Mouse (Mus musculus) gastrocnemius, adult 2 months (tissue): ENCODE results near the gene Epb41l2. TPM values are rescaled to one million over a fixed set of nuclear protein-coding genes. Genes with fewer than 3 reads are reported as not detected.

ENCODE experiments used
- DNase-seq: peaks from one replicate; pipeline ENCODE4 v3.0.0; 2022
- H3K27ac ChIP-seq: fragments of 200-600 bp; 2 replicates; pipeline ENCODE4 v1.8.1; 2022; ENCODE audit warnings: mild to moderate bottlenecking
- H3K4me3 ChIP-seq: fragments of 200-600 bp; 2 replicates; pipeline ENCODE4 v1.8.1; 2022; ENCODE audit warnings: mild to moderate bottlenecking, moderate library complexity
- CTCF ChIP-seq: fragments of 200-600 bp; IDR thresholded peaks from 2 replicates; pipeline ENCODE4 v1.8.1; 2022; ENCODE audit warnings: antibody characterized with exemption, mild to moderate bottlenecking, moderate library complexity
- intact Hi-C: fragments of 180-260 bp; cut with DNase I; formaldehyde crosslinking; loops from one replicate; pipeline ENCODE4 v1.15.1; 2025
- total RNA-seq, 2 experiments: library from RNA; stranded (reverse); gene quantifications; 2 replicates each; pipeline ENCODE4 v1.2.3; 2021

Epb41l2 gene
- total RNA-seq, 2 experiments from 2014 or later = 25.3 to 31.4 TPM

DNA sequence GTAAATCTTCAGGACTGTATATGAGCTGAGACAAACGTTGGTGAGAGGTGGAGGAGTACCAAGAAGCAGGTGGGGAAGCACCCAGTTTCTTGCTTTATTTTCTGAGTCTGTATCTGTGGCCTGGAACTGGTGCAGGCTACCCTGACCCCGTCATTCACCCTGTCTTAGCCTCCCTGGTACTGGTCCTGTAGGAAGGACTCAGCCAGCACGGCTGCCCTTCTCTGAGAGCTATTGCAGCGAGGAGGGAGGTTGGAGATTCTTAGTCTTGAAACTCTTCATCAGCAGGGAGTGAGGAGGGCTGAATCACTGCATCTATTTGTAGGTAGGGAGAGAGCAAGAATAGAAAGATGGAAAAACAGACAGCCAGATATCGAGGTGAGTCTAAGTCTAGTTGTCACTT is 47.1 kb downstream of the Epb41l2 start:
- no peak for TF ChIP-seq CTCF
- intact Hi-C loops = no loop called here
- Histone ChIP-seq H3K27ac (no peak overlapping the region), H3K4me3 (no peak overlapping the region)
- DNase-seq = no peak

DNA sequence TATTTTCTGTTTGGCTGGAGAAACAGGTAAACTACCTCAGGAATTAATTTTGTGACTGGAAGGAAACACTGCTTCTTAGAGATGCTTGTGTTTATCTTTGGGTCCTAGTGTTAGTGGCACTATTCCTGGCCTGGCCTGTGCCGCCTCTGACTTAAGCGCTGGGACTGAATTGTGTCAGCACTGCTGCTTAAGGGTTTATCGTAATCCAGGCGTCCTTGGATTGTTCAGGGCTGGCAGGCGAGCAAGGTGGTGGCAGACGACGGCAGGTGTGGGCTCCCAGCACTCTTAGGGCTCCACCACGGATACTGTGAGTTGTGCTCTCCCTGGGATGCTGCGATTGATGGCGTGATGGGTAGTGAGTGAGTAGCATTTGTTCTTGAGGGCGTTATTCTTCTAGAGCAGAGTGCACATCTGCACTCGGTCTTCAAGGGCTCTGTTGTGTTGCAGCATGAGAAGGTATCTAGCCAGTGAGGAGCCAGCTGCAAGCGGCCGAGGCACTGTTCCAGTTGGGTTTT is 48.6 kb downstream of the Epb41l2 start:
- intact Hi-C loops = no loop called here
- H3K4me3 ChIP-seq = no peak overlapping the region
- peak; percentile 44 for DNase-seq
- peak overlapping the region; percentile 71 for H3K27ac ChIP-seq
- no peak for TF ChIP-seq CTCF

DNA sequence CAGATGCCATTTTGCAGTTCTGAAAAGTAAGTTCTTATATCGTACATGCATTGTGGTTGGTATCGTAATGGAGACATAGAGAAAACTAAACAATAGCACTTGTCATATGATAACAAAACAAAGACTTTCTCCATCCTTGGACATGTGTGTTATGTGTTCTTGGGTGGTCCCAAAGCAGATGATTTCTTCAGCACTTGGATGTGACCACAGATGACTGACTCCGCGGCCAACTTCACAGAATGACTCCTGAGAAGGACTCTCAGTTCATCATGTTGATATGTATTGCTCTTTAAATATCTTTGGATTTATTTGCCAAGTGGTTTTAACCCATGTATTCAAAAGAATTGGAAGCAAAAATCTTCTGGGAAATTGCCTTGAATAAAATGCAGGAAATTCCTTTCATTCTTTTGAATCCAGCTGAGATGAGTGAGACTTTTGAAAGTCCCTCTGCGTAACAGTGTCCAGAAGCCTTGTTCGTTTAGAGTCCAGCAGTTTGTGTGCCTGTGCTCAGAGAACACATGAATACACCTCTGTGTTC is 52.3 kb downstream of the Epb41l2 start:
- no peak overlapping the region for H3K4me3 ChIP-seq
- intact Hi-C loops = loop anchor here (10.0 kb wide), 1 partner anchor 137 kb away; no protein-coding TSS in a partner anchor
- H3K27ac ChIP-seq = peak overlapping the region; percentile 29
- no peak for TF ChIP-seq CTCF
- no peak for DNase-seq

DNA sequence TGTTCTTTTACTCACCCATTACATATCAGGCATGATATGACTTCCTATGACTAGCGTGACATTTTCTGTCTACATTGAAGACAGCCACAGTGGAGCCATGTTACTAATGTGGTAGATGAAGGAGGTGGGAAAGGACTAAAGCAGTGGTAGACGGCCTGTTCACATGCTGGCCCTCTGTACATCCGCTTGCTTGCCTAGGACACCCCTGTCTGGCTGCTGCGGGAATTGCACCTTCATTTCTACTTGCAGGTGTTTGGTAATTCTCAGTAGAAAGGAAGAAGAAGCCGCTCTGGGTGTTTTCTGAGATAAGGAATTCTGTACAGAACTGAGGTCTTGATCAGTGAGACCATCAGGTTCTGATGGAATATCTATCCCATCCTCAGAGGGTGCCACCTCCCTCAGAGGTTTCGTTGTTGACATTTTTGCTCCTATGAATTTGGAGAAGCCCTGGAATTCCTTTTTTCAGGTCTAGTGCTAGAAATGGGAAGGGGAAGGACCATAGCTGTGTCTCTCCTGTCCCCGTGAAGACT is 55.7 kb downstream of the Epb41l2 start:
- Histone ChIP-seq H3K27ac (no peak overlapping the region), H3K4me3 (no peak overlapping the region)
- peak; percentile 62 for TF ChIP-seq CTCF
- intact Hi-C loops = loop anchor here (10.0 kb wide), 1 partner anchor 140 kb away; no protein-coding TSS in a partner anchor
- peak; percentile 49 for DNase-seq

DNA sequence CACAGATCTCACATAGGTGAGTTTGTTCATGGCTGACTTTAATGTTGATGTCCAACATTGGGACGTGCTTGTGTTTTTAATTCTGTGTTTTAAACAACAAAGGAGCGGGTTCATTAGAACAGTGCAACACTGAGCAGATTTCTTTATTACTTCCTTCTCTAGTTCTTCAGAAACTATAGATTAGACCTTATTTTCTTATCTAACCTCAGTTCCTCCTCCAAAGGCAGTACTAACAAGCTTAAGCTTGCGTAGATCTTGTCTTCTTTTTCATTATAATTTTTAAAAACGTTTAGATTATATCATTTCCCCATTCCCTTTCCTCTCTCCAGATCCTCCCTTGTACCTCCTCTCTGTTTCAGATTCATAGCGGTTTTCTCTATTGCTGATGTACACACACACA is 57.1 kb downstream of the Epb41l2 start:
- DNase-seq = no peak
- Histone ChIP-seq H3K4me3 (no peak overlapping the region), H3K27ac (no peak overlapping the region)
- no peak for TF ChIP-seq CTCF
- intact Hi-C loops = loop anchor here (10.0 kb wide), 1 partner anchor 142 kb away; no protein-coding TSS in a partner anchor

DNA sequence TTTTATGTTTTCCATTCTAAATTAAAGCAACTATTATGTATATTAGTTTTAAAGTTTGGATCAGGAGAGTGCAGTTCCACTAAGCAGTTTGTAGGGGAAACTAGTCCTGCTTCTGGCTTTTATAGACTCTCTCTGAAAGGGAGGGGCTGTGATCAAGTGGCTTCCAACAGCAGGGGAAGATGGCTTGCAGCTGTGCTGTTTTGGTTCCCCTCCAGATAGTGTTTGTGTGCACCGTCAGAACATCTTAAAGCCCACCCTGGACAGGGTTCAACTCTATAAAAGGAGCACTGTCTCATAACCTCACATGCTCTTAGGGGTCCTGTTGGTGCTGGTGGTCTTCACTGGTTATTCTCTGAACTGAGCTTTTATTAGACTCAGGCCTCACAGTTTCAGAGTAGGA is 66.5 kb downstream of the Epb41l2 start:
- intact Hi-C loops = no loop called here
- peak overlapping the region; percentile 70 for H3K27ac ChIP-seq
- no peak overlapping the region for H3K4me3 ChIP-seq
- DNase-seq = peak; percentile 38
- no peak for TF ChIP-seq CTCF

DNA sequence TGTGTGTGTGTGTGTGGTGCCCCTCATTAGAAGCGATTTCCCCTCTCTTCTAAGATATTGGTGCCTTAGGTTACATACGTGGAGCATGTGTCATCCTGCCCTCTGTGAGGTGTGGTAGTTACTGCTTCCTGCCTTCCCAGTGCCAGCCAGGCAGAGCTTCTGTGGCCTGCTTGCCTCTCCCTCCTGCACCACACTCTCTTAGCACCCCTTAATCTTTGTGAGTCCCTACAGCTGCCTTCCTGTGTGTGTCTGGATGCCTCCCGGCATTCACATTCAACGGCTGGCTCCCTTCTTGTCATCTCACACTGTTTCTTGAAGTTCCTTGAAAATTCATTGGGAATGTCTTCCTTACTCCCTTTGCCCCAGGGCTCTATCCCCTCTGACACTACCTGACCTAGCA is 67.2 kb downstream of the Epb41l2 start:
- no peak overlapping the region for H3K4me3 ChIP-seq
- peak overlapping the region; percentile 70 for H3K27ac ChIP-seq
- TF ChIP-seq CTCF = no peak
- intact Hi-C loops = no loop called here
- no peak for DNase-seq

DNA sequence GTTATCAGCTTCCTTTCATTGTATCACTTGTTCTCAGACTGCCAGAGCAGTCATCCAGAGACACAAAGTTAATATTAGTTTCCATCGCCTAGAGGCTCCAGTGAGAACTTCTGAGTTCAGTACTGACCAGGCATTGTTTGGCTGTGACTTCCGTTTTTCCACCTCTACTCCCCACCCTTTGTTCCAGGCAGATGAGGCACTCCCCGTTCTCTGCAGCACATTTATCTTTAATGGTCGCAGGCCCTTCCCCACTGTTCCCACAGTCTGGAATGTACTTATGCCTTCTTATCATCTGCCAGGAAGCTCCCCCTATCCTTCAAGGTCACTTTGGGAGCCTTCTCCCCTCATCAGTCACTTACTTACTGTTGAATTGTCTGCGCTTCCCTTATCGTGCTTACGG is 67.9 kb downstream of the Epb41l2 start:
- DNase-seq = no peak
- intact Hi-C loops = no loop called here
- Histone ChIP-seq H3K4me3 (no peak overlapping the region), H3K27ac (peak overlapping the region; percentile 70)
- no peak for TF ChIP-seq CTCF

DNA sequence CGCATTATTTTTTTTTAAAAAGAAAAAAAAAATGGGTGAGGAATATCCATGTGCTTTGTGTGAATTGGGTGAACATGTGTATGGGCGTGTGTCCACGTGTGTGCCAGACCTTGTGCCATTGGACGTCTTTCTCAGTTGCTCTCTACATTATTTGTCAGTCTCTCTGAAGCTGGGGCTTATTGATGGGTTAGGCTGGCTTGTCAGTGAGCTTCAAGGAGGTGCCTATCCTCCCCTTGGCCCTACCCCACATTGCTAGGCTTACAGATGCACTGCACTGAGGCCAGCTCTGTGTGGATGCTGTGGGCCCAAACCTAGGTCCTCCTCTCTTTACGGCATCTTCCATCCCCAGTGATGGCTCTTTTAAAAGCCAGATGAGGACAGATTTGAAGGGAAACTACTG is 69.1 kb downstream of the Epb41l2 start:
- DNase-seq = no peak
- H3K27ac ChIP-seq = peak overlapping the region; percentile 44; the same call in 1 of the 2 replicates
- TF ChIP-seq CTCF = no peak
- intact Hi-C loops = no loop called here
- no peak overlapping the region for H3K4me3 ChIP-seq

DNA sequence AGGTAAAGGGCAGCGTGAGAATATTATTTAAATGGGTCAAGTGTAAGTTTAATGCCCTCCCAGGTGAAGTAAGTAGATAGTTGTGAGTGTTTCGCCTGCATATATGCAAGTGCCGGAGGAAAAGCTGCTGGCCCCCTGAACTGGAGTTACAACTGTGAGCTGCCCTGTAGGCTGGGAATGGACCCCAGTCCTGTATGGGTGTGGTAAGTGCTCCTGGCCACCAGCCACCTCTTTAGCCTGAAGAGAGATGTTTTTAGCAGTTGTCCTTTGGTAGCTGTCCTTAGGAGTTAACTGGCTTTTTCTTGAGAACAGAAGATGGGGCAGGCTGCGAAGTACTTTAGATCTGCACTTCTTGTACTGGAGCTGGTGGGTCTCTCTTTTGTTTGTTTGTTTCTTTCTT is 69.7 kb downstream of the Epb41l2 start:
- TF ChIP-seq CTCF = no peak
- intact Hi-C loops = no loop called here
- DNase-seq = peak; percentile 56
- Histone ChIP-seq H3K27ac (peak overlapping the region; percentile 44), H3K4me3 (peak overlapping the region; percentile 21; the same call in 1 of the 2 replicates)

DNA sequence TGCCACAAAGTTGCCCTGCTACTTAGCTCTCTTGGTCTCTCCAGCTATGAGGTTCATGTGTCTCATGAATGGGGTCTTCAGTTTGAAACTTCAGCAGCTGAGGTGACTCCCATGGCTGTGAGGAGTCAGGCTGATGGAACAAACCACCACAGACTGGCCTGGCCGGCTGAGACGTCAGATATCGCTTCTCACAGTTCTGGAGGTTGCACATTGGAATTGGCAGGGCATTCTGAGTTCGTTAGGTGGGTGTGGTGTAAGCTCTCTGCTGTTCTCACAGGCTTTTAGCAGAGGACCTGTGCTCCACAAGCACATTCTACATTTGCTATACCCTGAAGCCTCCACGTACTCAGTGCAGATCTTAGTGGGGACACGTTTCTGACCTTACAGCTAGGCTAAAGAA is 71.3 kb downstream of the Epb41l2 start:
- DNase-seq = peak; percentile 38
- H3K4me3 ChIP-seq = peak overlapping the region; percentile 35
- no peak for TF ChIP-seq CTCF
- H3K27ac ChIP-seq = peak overlapping the region; percentile 67
- intact Hi-C loops = no loop called here

DNA sequence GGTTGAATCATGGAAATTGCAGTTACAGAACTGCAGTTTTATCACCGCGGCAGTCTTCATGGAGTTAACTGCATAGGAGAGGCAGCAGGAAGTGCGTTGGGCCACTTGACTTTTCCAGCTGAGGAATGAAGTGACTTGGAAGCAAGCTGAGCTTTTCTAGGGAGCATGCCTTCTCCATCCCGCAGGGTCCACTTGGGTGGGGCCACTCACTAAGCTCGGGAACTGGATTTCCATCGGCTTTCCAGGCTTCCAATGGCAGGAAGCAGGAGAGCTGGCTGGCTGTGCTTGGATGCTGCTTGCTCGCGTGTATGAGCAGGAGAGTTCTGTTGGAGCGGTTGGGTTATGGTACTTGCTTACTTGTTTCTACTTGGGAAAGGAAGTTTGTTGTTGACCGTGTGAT is 72.8 kb downstream of the Epb41l2 start:
- TF ChIP-seq CTCF = no peak
- Histone ChIP-seq H3K27ac (peak overlapping the region; percentile 76), H3K4me3 (peak overlapping the region; percentile 62)
- intact Hi-C loops = no loop called here
- DNase-seq = peak; percentile 82

DNA sequence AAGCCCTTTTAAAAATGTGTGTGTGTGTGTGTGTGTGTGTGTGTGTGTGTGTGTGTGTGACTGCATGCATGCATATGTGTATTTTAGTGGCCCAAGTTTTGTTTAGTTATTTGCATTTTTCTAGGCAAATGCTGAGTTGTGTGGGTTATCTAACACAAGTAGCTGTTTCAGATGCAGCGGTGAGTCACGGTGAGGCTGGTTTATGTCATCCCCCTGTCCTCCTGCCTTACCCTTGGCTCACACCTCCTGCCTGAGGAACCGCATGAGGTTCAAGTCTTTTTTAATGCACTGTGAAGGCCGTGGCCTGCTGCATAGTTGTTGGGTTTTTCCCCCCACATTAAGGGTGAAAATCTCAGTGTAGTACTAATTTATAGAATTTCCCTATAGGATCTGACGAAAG is 73.3 kb downstream of the Epb41l2 start:
- TF ChIP-seq CTCF = no peak
- H3K4me3 ChIP-seq = peak overlapping the region; percentile 62
- H3K27ac ChIP-seq = peak overlapping the region; percentile 76
- intact Hi-C loops = no loop called here
- DNase-seq = peak; percentile 49

DNA sequence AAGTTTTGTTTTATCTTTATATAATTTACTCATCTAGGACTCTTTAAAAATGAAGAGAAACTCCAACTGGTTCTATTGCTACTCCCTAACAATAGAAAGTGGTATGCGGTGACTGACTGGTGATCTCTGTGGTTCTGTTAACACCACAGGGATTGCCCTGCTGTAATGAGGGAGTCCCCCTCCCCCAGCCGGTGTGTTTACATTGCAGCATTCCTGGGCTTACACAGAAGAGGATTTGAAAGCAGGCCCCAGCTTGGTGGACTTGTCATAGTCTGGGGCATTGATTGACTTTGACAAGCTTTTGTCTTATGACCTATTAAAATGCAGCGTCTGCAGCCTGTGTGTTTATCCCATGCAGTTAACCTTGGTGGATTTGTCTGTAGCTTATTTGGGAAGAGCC is 73.9 kb downstream of the Epb41l2 start:
- no peak for TF ChIP-seq CTCF
- H3K27ac ChIP-seq = peak overlapping the region; percentile 76
- intact Hi-C loops = no loop called here
- no peak for DNase-seq
- peak overlapping the region; percentile 62 for H3K4me3 ChIP-seq
